ENCODE assay signal across 9 mouse cellular contexts in genomic region chr11:17192151-17192844, GRCm38 (mm10). TPM values are rescaled to one million over a fixed set of nuclear protein-coding genes. Genes with fewer than 3 reads are reported as not detected.
A peak's percentile ranks its signal among the peaks of the same experiment; 100 is the strongest.
DNase-seq lines count a peak whose midpoint lies in the region; ATAC-seq lines count a peak whose summit lies in the region.
"Had no signal": no experiment of that assay in that cellular context is flagged by ENCODE, and none has a peak within 500 bp of the region (broad histone marks: within the 10 kb centered on the region; RNA-seq: fewer than 3 reads in every experiment).

No protein-coding gene starts in this region.

- H3K27me3 ChIP-seq in embryonic facial prominence, embryonic 14.5 days (replicated peaks; ENCODE audit: control insufficient read depth, insufficient read depth, low read length), result no peaks in the 10 kb centered on the region
- H3K27me3 ChIP-seq in embryonic facial prominence, embryonic 10.5 days (replicated peaks; ENCODE audit: low read depth, poor library complexity, severe bottlenecking), result no peaks in the 10 kb centered on the region
- no peaks in the 10 kb centered on the region for H3K27me3 ChIP-seq in hindbrain, embryonic 14.5 days (ENCODE audit: control insufficient read depth, insufficient read depth, low read length)

- no peak overlapping the region for H3K4me2 ChIP-seq in embryonic facial prominence, embryonic 14.5 days (ENCODE audit: low read depth, low read length)
- H3K4me2 ChIP-seq in hindbrain, embryonic 14.5 days (replicated peaks), result no peak overlapping the region

- no peak overlapping the region for H3K4me3 ChIP-seq in embryonic facial prominence, embryonic 14.5 days (ENCODE audit: low read depth, low read length)
- no peak overlapping the region for H3K4me3 ChIP-seq in embryonic facial prominence, embryonic 10.5 days
- H3K4me3 ChIP-seq in hindbrain, embryonic 14.5 days (replicated peaks; ENCODE audit: low read length), result no peak overlapping the region

- 77% methylated on average over 9 of the region's 9 CpGs for WGBS in embryonic facial prominence, embryonic 14.5 days
- 75% methylated on average over 9 of the region's 9 CpGs for WGBS in embryonic facial prominence, embryonic 10.5 days
- 77% methylated on average over 9 of the region's 9 CpGs for WGBS in hindbrain, embryonic 14.5 days

- H3K9me3 ChIP-seq in embryonic facial prominence, embryonic 14.5 days (ENCODE audit: control insufficient read depth, low read length), result no peaks in the 10 kb centered on the region
- H3K9me3 ChIP-seq in embryonic facial prominence, embryonic 10.5 days, result no peaks in the 10 kb centered on the region
- no peaks in the 10 kb centered on the region for H3K9me3 ChIP-seq in hindbrain, embryonic 14.5 days (ENCODE audit: control insufficient read depth, low read length)

- no peaks in the 10 kb centered on the region for H3K4me1 ChIP-seq in embryonic facial prominence, embryonic 14.5 days (ENCODE audit: control insufficient read depth, insufficient read depth, low read length)
- H3K4me1 ChIP-seq in embryonic facial prominence, embryonic 10.5 days, result peaks cover 14% of the 10 kb centered on the region; the same call in 1 of the 2 replicates
- no peaks in the 10 kb centered on the region for H3K4me1 ChIP-seq in hindbrain, embryonic 14.5 days (replicated peaks; ENCODE audit: control insufficient read depth, insufficient read depth, low read length)

- H3K36me3 ChIP-seq in embryonic facial prominence, embryonic 14.5 days (ENCODE audit: control insufficient read depth, insufficient read depth, low read length), result peaks cover 36% of the 10 kb centered on the region
- peaks cover 39% of the 10 kb centered on the region for H3K36me3 ChIP-seq in embryonic facial prominence, embryonic 10.5 days (replicated peaks)
- peaks cover 32% of the 10 kb centered on the region for H3K36me3 ChIP-seq in hindbrain, embryonic 14.5 days (replicated peaks; ENCODE audit: control insufficient read depth, insufficient read depth)

- ATAC-seq in embryonic facial prominence, embryonic 14.5 days (ENCODE audit: low read depth), result peak; percentile 92
- no peak for ATAC-seq in hindbrain, embryonic 14.5 days (ENCODE audit: low FRiP score)
- no peak for ATAC-seq in erythroid progenitor cell, adult 5-6 weeks (replicated peaks; ENCODE audit: low FRiP score, poor library complexity, severe bottlenecking)

- DNase-seq in embryonic facial prominence, embryonic 14.5 days (ENCODE audit: low spot score), result peak; percentile 31
- DNase-seq in embryonic facial prominence, embryonic 10.5 days (ENCODE audit: low spot score), result no peak
- peak; percentile 8 for DNase-seq in retina, postnatal 1 day
- no peak for DNase-seq in retina, embryonic 14.5 days (ENCODE audit: low spot score)
- DNase-seq in lung, postnatal 25 days (ENCODE audit: low spot score), result peak; percentile 26
- DNase-seq in urinary bladder, postnatal 25 days (ENCODE audit: low spot score), result no peak
- no peak for DNase-seq in hindbrain, embryonic 14.5 days (ENCODE audit: low spot score)
- DNase-seq: gastrocnemius, postnatal 10 days had no signal

- no peak overlapping the region for H3K27ac ChIP-seq in embryonic facial prominence, embryonic 14.5 days (replicated peaks; ENCODE audit: low read depth, low read length)
- no peak overlapping the region for H3K27ac ChIP-seq in embryonic facial prominence, embryonic 10.5 days (replicated peaks)
- H3K27ac ChIP-seq in hindbrain, embryonic 14.5 days, result no peak overlapping the region

- no peak overlapping the region for H3K9ac ChIP-seq in embryonic facial prominence, embryonic 14.5 days (ENCODE audit: low read depth, low read length)
- H3K9ac ChIP-seq in hindbrain, embryonic 14.5 days, result no peak overlapping the region

RNA-seq across cellular contexts. Expression of gene Wdr92, which starts 10.4 kb away (rescaled TPM):
- 23.6 and 24.3 TPM in 2 replicates for polyA plus RNA-seq in embryonic facial prominence, embryonic 14.5 days (2014; fragmentation: Nextera tagmentation; extraction: Ambion mirVana)
- 29.5 and 30.1 TPM in 2 replicates for polyA plus RNA-seq in embryonic facial prominence, embryonic 10.5 days (2016; fragmentation: Nextera tagmentation; extraction: Ambion mirVana)
- 21.0 TPM in 2 replicates for polyA plus RNA-seq in hindbrain, embryonic 14.5 days (2014; fragmentation: Nextera tagmentation; extraction: Ambion mirVana)
- total RNA-seq in erythroid progenitor cell, adult 5-6 weeks (2015; ENCODE audit: low replicate concordance), result 10.5 and 13.3 TPM in 2 replicates
- total RNA-seq in erythroid progenitor cell, adult 5-6 weeks (2017; ENCODE audit: low replicate concordance), result 4.7 and 8.2 TPM in 2 replicates

RNA-seq across cellular contexts. Expression of gene Pno1, which starts 19.1 kb away (rescaled TPM):
- polyA plus RNA-seq in embryonic facial prominence, embryonic 14.5 days (2014; fragmentation: Nextera tagmentation; extraction: Ambion mirVana), result 69.8 and 75.5 TPM in 2 replicates
- 118 and 128 TPM in 2 replicates for polyA plus RNA-seq in embryonic facial prominence, embryonic 10.5 days (2016; fragmentation: Nextera tagmentation; extraction: Ambion mirVana)
- polyA plus RNA-seq in hindbrain, embryonic 14.5 days (2014; fragmentation: Nextera tagmentation; extraction: Ambion mirVana), result 49.7 and 51.0 TPM in 2 replicates
- 9.2 and 11.5 TPM in 2 replicates for total RNA-seq in erythroid progenitor cell, adult 5-6 weeks (2015; ENCODE audit: low replicate concordance)
- 6.4 and 9.6 TPM in 2 replicates for total RNA-seq in erythroid progenitor cell, adult 5-6 weeks (2017; ENCODE audit: low replicate concordance)

RNA-seq across cellular contexts. Expression of gene Ppp3r1, which starts 33.2 kb away (rescaled TPM):
- 97.7 and 104 TPM in 2 replicates for polyA plus RNA-seq in embryonic facial prominence, embryonic 14.5 days (2014; fragmentation: Nextera tagmentation; extraction: Ambion mirVana)
- polyA plus RNA-seq in embryonic facial prominence, embryonic 10.5 days (2016; fragmentation: Nextera tagmentation; extraction: Ambion mirVana), result 75.6 and 77.3 TPM in 2 replicates
- 240 and 268 TPM in 2 replicates for polyA plus RNA-seq in hindbrain, embryonic 14.5 days (2014; fragmentation: Nextera tagmentation; extraction: Ambion mirVana)
- total RNA-seq in erythroid progenitor cell, adult 5-6 weeks (2015; ENCODE audit: low replicate concordance), result 26.0 and 28.1 TPM in 2 replicates
- 20.2 and 20.4 TPM in 2 replicates for total RNA-seq in erythroid progenitor cell, adult 5-6 weeks (2017; ENCODE audit: low replicate concordance)

Comparison
In these comparisons a context has a peak if more than half of its experiments do, and no peak if none do; other contexts are left out.
1. DNase-seq: peak in embryonic facial prominence, embryonic 14.5 days (single experiment), retina, postnatal 1 day (single experiment) and lung, postnatal 25 days (single experiment); none in embryonic facial prominence, embryonic 10.5 days (single experiment), retina, embryonic 14.5 days (single experiment), urinary bladder, postnatal 25 days (single experiment) and hindbrain, embryonic 14.5 days (single experiment).